Mouse (Mus musculus) adrenal gland, adult 18-20 months (tissue): ENCODE measurements around the gene Gja5. TPM values are rescaled to one million over a fixed set of nuclear protein-coding genes. Genes with fewer than 3 reads are reported as not detected.
"Not testable (repeated sequence)": the region's sequence is repeated elsewhere in the genome, so short reads cannot be mapped to it uniquely, and the experiment has no call there.

Experiments used
- DNase-seq, 2 experiments: peaks; one replicate each; pipeline ENCODE4 v3.0.0; 2021 to 2022; ENCODE audit warnings: low spot score in 2 of 2
- total RNA-seq, 2 experiments: library from RNA; stranded (reverse); gene quantifications; 1 replicate in 1 of 2; 2 replicates in 1 of 2; pipeline ENCODE4 v1.2.3; 2021

Gja5 gene
- total RNA-seq, 2 experiments from 2014 or later = 1.3 to 2.3 TPM

DNA sequence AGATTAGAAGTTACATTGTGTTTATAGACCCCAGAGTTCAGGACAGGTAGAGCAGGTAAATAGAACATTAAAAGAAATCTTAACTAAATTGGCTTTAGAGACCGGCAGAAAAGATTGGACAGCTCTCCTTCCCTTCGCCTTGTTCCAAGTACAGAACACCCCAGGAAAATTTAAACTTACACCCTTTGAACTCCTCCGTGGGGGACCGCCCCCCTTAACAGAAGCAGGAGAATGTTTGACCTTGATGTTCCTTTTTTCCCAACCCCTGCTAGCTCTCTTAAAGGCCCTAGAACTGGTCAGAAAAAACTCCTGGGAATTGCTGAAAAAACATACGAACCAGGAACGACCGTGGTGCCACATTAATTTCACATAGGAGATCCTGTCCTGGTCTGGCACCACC, 187.5 kb downstream of the Gja5 start:
- DNase-seq = not testable (repeated sequence)

- not testable (repeated sequence) for DNase-seq
These were observed 192.2 kb downstream of the Gja5 start for GRCm38 (mm10) chr3:97096664-97097063.

DNA sequence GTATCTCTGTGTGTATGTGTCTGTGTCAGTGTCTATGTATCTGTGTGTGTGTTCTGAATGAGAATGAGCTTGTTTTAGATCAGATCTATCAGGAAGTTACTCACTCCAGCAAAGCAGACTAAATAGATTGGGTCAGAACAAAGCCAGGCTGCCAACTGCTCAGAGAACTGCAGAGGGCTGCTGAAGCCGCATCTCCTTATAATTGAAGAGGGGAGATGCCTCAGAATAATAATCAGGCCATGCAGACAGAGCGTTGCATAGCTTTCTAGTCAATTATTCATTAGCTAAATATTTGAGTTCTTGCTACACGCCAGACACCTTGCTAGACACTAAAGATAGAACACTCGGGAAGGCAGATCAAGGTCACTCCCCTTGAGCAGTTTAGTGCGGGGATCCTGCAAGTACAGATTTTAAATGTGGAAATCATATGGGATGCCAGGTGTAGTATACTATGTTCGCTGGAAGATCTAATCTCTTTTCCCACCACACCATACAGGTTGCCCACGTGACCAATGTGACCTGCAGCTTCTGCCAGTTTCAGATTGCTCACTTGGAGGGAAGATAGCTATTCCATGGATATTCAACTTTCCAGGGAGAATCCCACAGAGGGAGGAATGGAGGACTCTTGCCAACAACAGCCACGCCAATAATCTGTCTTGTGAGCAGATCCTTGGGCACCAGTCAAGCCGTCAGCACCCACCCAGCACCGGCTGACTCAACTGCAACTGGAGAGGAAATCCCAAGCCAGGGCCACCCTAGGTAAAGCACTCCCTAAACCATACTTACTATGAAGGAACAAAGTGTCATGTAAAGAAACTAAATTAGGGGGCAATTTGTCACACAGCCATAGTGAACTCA, 196.5 kb downstream of the Gja5 start:
- no peak for DNase-seq

GRCm38 (mm10) chr3:97103946-97104345, 199.5 kb downstream of the Gja5 start:
- DNase-seq = not testable (repeated sequence)

DNA sequence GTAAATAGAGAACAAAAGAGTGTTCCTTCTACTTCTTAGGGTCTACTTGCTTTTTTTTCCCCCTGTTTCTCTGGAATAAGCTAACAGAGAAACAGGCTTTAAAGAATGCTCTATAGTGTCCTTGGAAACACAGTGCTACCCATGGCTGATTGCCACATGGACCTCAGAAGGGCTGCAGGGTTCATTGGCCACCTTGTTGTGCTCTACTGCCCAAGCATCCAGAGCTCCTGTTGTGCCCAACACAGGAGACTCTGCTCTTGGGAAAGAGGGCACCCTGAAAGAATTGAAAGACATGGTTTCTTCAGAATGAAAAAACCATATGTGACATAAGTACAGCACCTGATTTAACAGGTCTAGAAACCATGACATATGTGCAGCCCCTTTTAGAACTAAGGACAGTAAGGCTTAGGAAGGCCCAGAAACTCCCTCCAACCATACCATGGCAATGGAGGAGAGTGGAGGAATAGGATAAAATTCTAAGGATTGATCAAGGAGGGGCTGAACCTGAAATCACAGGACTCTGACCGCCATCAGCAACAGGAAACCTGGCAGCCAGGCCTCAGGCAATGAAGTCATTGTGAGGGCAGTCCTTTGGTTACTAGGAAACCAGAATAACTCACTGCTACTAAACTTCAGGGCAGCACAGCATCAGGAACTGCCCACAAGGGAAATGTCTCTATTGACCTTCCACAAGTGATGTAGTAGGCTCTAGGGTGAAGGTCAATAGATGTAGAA, 200.4 kb downstream of the Gja5 start:
- DNase-seq = no peak

- DNase-seq = no peak
These were observed 213.0 kb downstream of the Gja5 start for GRCm38 (mm10) chr3:97117511-97117910.

- no peak for DNase-seq
These were observed 213.8 kb downstream of the Gja5 start for GRCm38 (mm10) chr3:97118313-97118712.

GRCm38 (mm10) chr3:97124193-97124592, 219.7 kb downstream of the Gja5 start:
- DNase-seq = no peak

Other genes with a start within 250 kb of the Gja5 start
- gene Ankrd35, start 234.6 kb upstream of the Gja5 start, total RNA-seq = 1 to 10 TPM; 1.3 to 6.6 TPM
- 10 to 100 TPM; 19.7 to 20.1 TPM for gene Pias3, start 208.3 kb upstream of the Gja5 start, total RNA-seq
- 1 to 10 TPM; 1.5 TPM for gene Nudt17, start 196.1 kb upstream of the Gja5 start, total RNA-seq
- 10 to 100 TPM; 25.2 to 25.5 TPM for gene Polr3c, start 177.1 kb upstream of the Gja5 start, total RNA-seq
- gene Rnf115, start 177.0 kb upstream of the Gja5 start, total RNA-seq = 10 to 100 TPM; 37.5 to 39.0 TPM
- under 1 TPM in 1 of 2 experiments, not detected in 1; 0.99 TPM for gene Pdzk1, start 75.4 kb upstream of the Gja5 start, total RNA-seq
- gene Cd160, start 75.3 kb upstream of the Gja5 start, total RNA-seq = under 1 TPM; 0.36 to 0.54 TPM
- 10 to 100 TPM; 25.9 to 35.0 TPM for gene Gpr89, start 653 bp downstream of the Gja5 start, total RNA-seq
- gene Gja8, start 21.3 kb downstream of the Gja5 start, total RNA-seq = not detected